Mouse (Mus musculus): Measurements from ENCODE around the gene Lst1. TPM values are rescaled to one million over a fixed set of nuclear protein-coding genes. Genes with fewer than 3 reads are reported as not detected.
A peak's percentile ranks its signal among the peaks of the same experiment; 100 is the strongest.

Gene Lst1
- total RNA-seq, 2 experiments from 2014 or later, result 0.74 to 1.5 TPM

DNA sequence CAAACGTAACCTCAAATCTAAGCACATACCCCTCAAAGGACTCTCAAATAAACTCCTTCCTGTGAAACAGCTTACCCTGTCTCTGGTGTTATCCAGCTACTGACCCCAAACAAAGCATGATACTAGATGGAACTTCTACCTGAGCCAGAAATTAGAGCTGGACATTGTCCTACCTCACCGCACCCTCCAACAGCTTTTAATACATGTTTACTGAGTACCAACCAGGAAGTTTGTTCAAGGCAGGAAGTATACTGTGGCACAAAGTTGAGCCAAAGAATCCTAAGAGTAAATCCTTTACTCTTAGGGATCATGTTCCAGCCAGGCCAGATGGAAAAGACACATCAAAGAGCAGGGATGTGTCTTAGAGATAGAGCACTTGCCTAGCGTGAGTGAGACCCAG is 22.4 kb upstream of the Lst1 start:
- intact Hi-C loops (cut with DNase I), result no loop called here
- DNase-seq, result no peak

DNA sequence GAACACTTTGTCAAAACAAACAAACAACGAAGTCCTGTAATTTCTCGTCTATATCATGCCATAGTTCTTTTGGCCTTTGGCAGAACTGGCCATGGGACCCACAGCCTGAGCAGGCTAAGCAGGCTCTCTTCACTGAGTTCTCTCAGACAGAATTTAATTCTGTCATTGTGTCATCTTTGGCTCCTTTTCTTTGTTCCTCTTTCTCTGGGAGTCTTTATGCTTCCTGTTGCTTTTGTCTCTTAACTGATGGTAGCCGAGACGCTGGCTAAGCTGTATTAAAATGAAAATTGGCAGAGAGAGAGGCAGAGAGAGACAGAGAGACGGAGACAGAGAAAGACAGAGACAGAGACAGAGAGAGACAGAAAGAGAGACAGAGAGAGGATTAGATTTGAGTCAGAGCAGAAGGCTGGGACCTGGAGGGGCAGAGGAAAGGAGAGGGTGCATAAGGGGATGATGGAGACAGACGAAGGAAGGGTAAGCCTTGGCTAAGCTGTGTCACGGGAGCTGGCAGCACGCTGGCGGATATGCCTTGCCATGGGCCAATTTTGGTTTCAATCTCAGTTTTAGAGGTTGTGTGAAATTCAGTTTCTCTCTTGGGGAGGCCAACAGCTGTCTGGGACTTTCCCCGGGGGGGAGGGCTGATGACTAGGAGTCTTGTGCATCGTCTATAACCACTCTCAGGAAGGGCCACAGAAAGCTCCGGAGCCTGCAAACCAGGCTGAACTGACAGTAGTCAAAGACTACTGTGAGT is 21.7 kb upstream of the Lst1 start:
- intact Hi-C loops (cut with DNase I), result no loop called here
- DNase-seq, result no peak

DNA sequence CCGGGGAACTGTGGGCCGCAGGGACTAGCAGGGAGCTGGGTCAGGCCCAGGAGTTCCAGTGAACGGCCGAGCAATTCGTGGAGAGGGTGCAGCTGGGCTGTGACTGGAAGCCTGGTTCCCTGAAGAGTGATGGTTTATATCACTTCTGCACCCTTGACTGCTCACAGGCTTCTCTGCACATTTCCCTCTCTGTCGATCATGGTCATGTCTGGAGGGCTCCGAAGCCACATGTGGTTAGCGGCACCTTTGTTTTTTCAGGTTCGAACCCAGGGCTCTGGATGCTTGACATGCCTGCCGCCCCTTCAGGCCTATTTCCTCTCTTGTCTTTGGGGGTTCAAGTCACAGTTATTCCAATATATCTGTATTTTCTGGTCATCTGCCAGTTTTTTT is 17.1 kb upstream of the Lst1 start:
- intact Hi-C loops (cut with DNase I), result no loop called here
- DNase-seq, result no peak

DNA sequence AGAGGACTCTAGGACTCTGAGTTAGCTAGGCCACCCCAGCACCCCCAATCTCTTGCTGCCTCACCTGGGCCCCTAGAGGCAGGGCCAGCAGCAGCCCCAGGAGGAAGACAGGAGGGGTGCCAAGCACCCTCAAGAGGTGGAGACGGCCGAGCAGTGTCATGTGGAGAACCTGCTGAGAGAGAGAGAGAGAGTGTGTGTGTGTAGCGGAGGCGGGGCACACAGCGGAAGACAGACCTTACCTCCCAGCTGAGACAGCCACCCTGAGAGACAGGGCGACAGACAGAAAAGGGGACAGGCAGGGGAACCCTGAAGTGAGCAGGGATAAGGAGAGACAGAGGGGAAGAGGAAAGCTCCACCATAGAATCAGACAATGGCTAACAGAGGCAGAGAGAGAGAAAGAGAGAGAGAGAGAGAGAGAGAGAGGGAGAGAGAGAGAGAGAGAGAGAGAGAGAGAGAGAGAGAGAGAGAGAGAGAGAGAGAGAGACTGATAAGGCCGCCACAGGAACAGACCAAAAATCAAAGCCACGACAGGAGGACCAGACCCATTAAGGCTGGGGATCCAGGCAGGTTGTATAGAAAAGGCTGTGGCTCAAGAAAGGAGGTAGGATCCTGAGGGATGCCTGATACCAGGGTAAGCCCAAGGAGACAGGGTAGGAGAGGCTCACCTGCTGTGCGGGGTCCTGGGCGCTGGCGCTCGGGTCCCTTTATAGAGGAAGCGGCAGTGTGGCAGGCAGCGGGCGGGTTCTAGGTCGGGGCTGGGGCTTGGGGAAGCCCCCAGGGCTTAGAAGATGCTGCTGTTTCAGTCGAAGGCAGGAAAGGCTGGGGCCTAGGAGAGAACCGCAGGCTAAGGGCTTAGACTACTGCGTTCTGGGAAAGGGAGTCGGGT is 16.5 kb upstream of the Lst1 start, which contains the start of gene Lta:
Gene Lta (minus strand): TSS at position 858 of the 886 bp plus-strand sequence.
- DNase-seq, result no peak
- intact Hi-C loops (cut with DNase I), result no loop called here

DNA sequence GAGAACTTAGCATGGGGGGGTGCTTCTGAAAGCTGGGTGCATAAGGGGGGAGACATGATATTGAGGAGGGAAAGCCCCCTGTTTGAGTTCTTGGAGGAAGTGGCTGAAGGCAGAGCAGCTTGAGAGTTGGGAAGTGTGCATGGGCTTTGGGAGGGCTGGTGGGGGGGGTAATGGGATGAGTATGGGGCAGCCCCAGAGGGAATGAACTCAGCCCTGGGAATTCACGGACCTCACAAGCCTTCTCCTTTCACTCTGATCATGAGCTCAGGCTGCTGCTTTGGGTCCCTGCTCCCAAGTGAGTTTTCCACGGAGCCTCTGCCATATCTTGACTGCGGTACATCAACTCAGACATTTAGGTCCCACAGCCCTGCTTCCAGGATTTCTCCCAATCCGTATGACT is 14.2 kb upstream of the Lst1 start:
- intact Hi-C loops (cut with DNase I), result no loop called here
- no peak for DNase-seq

DNA sequence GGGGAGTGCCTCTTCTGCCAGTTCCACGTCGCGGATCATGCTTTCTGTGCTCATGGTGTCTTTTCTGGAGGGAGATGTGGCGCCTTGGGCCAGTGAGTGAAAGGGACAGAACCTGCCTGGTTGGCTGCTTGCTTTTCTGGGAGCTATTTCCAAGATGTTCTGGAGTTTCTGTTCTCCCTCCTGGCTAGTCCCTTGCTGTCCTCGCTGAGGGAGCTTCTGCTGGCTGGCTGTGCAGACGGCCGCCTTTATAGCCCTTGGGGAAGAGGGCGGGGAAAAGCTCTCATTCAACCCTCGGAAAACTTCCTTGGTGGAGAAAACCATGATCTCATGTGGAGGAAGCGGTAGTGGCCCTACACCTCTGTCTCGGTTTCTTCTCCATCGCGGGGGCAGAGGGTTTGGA is 13.5 kb upstream of the Lst1 start, which contains the start of gene Tnf:
Gene Tnf (minus strand): TSS at position 221 of the 400 bp plus-strand sequence.
- DNase-seq, result peak in 1 of 2 experiments; percentile 62
- intact Hi-C loops (cut with DNase I), result no loop called here

DNA sequence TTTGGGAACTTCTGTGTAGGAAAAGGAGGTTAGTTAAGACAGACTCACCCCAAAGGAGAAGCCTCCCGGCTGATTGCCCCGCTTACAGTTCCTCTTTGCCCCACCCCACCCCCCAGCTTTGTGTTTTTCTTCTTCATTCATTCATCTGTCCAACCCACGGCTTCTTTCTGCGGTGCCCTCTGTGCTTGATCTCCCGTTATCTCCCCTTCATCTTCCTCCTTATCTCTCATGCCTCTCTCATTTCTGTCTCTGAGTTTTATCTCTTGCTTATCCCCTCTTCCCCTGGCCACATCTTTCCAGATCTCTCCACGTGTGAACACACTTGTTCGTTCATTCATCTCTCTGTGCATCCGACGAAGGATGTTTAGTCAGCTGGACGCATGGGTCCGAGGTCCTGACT is 12.9 kb upstream of the Lst1 start:
- DNase-seq, result no peak
- intact Hi-C loops (cut with DNase I), result no loop called here

DNA sequence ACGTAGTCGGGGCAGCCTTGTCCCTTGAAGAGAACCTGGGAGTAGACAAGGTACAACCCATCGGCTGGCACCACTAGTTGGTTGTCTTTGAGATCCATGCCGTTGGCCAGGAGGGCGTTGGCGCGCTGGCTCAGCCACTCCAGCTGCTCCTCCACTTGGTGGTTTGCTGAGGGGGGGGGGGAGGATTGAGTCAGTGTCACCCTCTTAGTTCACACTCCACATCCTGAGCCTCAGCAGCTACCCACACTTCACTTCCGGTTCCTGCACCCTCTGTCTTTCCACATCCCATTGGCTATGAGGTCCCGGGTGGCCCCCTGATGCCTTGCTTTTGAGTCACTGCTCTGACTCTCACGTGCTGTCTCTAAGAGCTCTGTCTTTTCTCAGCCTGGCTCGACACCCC is 12.2 kb upstream of the Lst1 start:
- DNase-seq, result no peak
- intact Hi-C loops (cut with DNase I), result no loop called here

DNA sequence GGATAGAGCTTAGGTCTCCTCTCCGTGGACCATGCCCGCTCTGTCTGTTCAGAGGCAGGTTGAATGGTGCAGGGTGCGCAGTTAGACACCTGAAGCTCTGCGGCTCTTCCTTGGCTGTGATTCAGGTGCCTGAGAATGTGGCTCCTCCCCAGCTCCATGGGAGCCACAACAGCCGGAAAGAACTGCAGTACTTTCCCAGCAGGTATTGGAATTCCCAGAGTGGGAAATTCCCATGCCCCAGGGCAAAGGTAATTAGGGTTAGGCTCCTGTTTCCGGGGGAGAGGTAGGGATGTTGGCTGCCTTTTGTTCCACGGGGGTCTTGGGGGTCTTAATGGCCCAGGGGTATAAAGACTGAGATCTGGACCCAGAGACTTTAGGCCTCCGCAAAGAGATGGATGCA is 10.7 kb upstream of the Lst1 start:
- no peak for DNase-seq
- intact Hi-C loops (cut with DNase I), result no loop called here

DNA sequence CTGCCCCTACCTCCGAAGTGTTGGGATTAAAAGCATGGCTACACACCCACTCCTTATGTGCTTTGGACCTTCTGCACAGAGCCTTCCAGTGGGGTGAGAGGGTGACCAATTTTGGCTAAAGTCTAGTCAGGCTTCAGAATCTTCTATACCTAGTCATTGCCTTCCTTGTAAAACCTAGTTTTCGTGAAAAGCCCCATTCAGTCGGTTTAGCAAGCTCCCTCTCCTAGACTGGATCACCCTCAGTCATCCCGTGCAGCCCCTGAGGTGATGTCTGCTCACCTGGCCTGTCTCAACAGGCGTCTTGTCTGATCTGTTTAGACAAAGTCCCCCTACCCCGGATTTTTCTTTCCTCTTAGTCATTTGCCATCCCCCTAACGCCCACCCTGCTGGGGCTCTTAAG is 9.8 kb upstream of the Lst1 start:
- intact Hi-C loops (cut with DNase I), result no loop called here

DNA sequence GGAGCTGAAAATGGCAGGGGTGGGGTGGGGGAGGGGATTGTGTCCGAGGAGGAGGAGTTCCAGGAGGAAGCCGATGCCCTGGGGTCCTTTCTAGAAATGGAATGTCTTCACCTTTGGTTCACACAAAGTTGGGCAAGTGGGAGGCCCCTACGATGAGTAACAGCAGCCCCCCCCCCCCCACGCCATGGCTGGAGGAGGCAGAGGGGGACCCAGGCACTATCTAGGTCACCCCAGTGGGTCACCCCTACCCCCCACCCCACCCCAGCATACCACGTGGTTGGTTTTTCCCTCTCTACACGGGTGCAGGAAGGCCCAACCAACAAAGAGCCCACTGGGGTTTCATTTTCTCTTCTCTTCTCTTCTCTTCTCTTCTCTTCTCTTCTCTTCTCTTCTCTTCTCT is 8.9 kb upstream of the Lst1 start:
- intact Hi-C loops (cut with DNase I), result no loop called here
- DNase-seq, result no peak

More for the DNA sequence above, 9.8 kb upstream of the Lst1 start:
- no peak for DNase-seq

DNA sequence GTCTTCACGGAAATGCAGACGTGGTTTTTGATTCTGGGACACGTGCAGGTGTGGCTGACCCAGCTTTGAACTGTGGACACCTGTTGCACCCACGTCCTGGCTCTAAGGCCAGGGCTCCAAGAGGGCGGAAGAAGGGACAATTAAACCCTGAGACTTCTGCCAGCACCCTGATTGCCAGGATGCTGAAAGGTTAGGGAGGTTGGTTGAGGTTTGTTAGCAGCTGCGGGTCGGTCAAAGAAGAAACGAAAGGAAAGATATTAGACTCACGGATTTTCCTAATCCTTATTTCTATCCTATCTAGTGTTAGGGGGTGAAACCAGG is 8.0 kb upstream of the Lst1 start:
- intact Hi-C loops (cut with DNase I), result no loop called here
- no peak for DNase-seq

DNA sequence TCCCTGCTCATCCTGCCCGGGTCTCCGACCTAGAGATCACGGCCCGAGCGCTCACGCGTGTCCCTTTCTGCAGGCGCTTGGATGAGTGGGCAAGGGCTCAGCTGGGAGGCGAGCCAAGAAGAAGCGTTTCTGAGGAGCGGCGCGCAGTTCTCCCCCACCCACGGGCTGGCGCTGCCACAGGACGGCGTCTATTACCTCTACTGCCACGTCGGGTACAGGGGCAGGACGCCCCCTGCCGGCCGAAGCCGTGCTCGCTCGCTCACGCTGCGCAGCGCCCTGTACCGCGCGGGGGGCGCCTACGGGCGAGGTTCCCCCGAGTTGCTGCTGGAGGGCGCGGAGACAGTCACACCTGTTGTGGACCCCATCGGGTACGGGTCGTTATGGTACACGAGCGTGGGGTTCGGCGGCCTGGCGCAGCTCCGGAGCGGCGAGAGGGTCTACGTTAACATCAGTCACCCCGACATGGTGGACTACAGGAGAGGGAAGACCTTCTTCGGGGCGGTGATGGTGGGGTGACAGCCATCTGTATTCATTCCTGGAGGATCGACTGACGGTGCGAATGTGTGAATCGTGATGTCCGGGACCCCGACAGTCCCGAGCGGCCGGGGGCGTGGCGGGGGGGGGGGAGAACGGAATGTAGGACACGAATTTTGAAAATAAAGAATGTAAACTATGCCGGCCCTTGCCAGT is 7.5 kb upstream of the Lst1 start:
- DNase-seq, result peak; percentile 73 to 74
- intact Hi-C loops (cut with DNase I), result loop anchor here (2.0 kb wide), 1 partner anchor 17 kb away; no protein-coding TSS in a partner anchor

DNA sequence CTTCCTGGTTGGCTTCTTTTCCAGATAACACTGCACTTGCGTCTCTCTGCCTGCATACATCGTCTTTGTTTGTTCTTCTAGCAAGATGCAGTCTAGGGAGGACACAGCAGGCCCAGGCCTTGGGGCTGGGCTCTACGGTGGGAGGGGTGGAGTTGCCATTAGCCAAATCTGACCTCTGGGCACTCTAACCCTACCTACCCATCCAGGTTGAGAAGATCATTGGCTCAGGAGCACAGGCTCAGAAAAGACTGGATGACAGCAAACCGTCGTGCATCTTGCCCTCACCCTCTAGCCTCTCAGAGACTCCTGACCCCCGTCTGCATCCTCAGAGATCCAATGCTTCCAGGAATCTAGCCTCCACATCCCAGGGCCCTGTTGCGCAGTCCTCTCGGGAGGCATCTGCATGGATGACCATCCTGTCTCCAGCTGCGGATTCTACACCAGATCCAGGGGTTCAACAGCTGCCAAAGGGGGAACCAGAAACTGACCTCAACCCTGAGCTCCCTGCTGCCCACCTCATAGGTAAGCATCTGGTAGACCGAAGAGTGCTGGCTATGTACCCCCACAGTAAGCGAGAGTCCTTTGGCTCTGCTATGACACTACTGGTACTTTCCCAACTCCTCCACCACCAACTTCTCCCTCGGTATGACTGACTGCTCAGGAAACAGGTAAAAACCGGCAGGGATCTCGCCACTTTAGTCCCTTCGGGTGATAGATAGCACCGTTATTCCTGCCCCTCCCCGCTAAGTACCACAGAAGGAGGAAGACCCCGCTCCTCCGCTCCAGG is 6.8 kb upstream of the Lst1 start:
- no peak for DNase-seq
- intact Hi-C loops (cut with DNase I), result loop anchor here (2.0 kb wide), 1 partner anchor 16 kb away; no protein-coding TSS in a partner anchor

DNA sequence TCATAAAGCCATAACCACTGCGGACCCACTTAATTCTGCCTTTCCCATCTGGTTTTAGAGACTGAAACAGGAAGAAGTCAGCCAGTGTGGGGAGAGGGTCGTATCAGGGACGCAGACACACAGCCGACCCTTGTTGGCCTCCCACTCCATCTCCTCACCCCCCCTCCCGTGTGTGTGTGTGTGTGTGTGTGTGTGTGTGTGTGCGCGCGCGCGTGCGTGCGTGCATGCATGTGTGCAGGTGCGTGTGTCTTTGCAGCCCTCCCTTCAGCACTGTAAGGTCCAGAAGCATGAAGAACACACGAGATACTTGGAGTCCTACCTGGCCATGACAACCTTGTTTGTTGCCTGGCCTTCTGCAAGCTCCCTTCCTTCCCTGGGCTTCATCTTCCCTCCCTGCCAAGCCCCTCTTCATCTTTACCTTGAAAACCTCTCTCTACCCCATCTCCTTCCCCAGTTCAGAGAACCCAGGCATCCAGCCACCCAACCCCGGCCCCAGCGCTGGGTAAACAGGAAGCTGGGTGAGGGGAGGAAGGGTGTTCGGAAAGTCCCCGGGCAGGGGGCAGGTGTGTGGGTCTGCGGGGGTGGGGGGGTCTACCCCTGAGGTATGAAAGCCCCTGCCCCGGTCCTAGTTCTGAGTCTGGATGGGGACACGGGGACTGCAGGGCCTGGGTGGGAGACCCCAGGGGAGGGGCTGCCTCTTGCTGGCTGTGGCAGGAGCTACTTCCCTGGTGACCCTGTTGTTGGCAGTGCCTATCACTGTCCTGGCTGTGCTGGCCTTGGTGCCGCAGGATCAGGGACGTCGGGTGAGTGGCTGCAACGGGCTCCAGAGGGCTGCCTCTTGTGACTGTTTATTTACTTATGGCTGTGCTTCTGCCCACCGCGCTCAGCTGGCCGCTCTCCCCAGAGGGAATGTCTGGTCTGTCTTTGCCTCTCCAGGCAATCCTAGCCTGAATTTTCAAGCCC is 5.9 kb upstream of the Lst1 start, which contains the start of gene Ltb:
Gene Ltb (plus strand): TSS at position 559 of the 963 bp plus-strand sequence.
- DNase-seq, result no peak
- intact Hi-C loops (cut with DNase I), result loop anchor here (2.0 kb wide), 1 partner anchor 15 kb away; no protein-coding TSS in a partner anchor

DNA sequence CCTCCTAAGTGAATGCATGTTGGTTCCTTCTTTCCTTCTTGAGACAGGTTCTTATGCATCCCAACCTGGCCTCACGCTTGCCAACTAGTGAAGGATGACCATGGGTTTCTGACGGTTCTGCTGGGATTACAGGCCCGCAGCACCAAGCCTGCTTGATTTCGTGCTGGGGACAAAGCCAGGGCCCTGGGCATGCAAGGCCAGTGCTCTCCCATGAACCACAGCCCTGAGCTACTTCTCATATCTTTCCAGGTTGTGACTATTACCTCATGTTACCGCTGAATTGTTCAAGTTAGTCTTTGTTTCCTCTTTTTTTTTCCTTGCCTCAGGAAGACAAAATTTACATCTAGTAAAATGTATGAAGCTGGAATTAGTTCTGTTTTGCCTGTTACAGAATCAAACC is 4.7 kb upstream of the Lst1 start:
- intact Hi-C loops (cut with DNase I), result no loop called here
- no peak for DNase-seq

DNA sequence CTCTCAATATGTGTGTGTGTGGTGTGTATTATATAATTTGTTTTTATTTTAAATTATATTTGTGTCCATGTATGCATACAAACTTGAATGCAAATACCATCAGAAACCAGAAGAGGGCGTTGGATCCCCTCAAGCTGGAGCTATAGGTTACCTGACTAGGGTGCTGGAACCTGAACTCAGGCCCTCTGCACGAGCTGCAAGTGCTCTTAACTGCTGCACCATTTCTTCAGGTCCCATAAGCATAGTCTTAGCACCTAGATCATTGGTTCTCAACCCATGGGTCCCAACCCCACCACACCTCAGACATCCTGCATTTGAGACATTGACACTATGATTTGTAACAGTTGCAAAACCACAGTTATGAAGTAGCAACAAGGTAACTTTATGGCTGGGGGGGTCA is 3.5 kb upstream of the Lst1 start:
- intact Hi-C loops (cut with DNase I), result no loop called here
- DNase-seq, result no peak

DNA sequence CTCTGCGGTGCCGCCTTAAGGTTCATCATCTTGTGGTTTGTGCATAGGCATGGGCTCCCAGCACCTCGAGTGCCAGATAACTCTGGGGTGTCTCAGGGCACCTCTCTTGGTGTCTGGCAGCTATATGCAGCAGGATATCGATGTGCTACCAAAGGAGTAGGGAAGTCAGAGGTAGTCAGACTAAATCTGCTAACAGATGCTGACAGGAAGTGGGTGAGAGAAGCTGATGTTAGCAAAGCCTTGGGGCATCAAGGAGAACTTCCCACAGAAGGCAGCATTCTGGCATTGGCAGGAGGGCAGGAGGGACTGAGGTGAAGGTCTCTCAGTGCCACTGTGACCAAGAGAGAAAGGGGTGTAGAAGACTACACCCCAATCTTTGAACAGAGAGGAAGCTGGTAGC is 1.9 kb upstream of the Lst1 start:
- no peak for DNase-seq
- intact Hi-C loops (cut with DNase I), result no loop called here

DNA sequence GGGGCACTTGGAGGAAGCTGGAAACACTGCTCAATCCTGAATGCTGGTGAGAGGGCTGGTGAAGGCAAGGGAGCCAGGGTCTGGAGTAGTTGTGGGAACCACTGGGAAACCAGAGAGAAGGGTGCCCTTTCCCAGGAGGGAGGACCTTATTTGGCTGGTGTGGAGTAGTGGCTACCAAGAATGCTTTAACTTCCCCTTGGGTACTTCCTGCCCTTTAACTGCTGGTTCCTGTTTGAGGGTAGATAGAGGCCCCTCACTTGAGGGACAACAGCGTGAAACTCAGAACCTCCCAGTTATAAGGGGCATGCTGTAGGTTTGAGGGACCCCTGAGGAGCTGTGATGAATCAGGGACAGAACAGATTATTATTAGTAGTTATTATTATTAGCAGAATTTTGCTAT is 947 bp upstream of the Lst1 start:
- DNase-seq, result no peak
- intact Hi-C loops (cut with DNase I), result no loop called here
